Mouse (Mus musculus) ES-Bruce4 (cell line): ENCODE measurements around the gene Capn12.

Source experiments
- CTCF ChIP-seq: IDR thresholded peaks from one replicate; pipeline ENCODE4 v1.8.1; 2011; ENCODE audit warnings: low read depth, low read length
- POLR2A ChIP-seq: IDR thresholded peaks from one replicate; pipeline ENCODE4 v1.8.1; 2011; ENCODE audit warnings: low read length; ENCODE audit not compliant: insufficient read depth

DNA sequence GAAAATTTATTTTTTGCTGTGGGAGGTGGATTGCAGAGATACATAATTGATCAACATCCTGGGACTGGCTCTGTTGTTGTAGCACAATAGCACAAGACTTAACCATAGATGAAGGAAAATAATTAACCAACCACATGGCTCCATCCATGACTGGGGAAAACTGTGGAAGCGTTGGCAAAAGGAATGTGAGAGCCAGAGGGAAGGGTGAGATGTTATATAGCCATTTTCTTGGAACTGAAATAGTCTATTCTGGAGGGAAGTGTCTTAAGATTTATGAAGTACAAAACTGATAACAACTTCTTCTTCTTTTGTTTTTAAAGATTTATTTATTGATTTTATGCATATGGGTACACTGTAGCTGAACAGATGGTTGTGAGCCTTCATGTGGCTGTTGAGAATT, 33.9 kb upstream of the Capn12 start:
- TF ChIP-seq POLR2A = no peak
- no peak for TF ChIP-seq CTCF
